Mouse (Mus musculus): ENCODE data around the gene Prrg2. TPM values are rescaled to one million over a fixed set of nuclear protein-coding genes. Genes with fewer than 3 reads are reported as not detected.

Gene Prrg2
- polyA plus RNA-seq (2014; fragmentation: Illumina TruSeq; extraction: RNeasy Lipid Tissue Mini Kit (QIAGEN cat#74804); ENCODE audit: insufficient read depth, low read depth, low replicate concordance), result 23.4 TPM

DNA sequence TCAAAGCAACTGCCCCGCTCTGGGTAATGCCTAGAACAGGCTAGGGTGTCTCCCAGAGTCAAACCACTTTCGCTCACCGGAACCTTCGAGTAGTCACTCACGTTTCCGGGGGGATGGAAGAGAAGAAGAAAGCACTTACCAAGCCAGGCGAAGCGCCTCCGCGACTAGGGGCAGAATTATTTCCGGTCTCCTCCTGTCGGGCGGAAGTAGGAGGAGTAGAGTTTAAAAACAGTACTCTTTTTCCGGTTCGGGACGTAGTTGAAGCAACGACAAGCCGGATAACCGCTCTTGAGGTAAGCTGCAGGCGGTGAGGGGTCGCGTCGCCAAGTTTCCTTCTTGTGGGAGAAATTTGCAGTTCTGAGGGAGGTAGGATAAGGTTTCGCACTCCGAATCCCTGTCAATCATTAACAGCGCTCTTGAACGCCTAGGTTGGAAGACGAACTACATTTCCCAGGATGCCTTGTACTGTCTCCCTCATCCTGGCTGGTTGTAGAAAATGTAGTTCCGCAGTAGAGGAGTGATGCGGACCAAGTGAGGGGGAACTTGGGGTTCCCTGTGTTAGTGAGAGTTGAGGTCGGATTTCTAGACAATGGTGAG is at the start of gene Prrg2, which contains the start of gene Nosip:
Gene Prrg2 (minus strand): TSS at position 439 of the 597 bp plus-strand sequence.
Gene Nosip (plus strand): TSS at position 191 of the 597 bp plus-strand sequence.

DNA sequence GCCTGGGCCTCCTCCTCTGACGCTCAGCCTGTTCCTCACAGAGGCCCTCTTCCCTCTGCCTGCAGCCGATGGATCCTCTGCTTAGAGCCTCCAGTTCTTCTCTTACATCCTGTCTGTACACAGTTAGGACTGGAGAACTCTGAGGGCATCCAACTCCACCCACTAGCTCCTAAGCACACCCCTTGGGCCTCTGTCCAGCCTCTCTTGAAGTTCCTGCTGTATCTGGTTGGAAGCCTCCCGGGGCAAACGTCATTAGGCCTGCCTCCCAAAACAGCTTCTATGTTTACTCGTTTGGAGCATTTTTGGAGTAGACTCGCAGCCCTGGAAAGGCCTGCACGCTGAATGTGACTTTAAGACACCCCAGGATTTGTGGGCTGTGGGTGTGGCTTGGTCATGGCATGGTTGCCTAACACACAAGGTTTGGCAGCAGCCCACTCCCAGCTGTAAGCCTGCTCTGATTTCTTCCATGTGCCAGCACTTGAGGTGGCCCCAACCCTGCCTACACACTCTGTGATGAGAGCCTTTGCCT is 41.2 kb upstream of the Prrg2 start, which contains the start of gene Fcgrt:
Gene Fcgrt (minus strand): TSS at position 200 of the 529 bp plus-strand sequence.

DNA sequence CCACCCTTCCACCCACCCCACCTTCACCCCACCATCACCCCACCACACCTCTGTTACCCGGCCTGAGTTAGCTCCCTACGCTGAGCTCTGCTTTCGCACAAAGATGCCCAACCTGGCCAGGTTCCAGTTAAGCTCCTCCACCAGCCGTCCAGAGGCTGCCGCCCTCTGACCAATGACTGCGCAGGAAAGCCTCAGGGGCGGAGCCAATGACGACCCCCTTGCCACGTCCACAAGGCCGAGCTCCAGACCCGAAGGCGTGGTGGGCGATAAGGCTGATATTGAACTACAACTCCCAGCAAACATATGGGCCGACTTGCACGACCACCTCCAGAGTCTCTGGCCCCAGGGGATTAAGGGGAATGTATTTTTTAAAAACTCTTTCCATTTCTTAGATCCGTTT is 29.6 kb upstream of the Prrg2 start, which contains the start of gene Rcn3:
Gene Rcn3 (minus strand): TSS at position 174 of the 400 bp plus-strand sequence.

DNA sequence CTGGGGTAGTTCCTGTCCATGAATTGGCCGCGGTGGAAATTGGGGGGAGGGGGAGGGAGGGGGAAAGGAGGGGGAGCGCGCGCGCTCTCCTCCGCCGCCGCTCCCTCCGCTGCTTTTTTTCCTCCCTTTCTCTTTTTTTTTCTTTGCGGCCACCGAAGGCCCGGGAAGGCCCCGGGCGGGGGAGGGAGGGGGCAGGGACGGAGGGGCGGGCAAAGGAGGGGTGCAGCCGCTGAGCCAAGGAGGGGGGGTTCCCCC is 9.7 kb downstream of the Prrg2 start, which contains the start of gene Prr12:
Gene Prr12 (minus strand): TSS at position 20 of the 255 bp plus-strand sequence.

DNA sequence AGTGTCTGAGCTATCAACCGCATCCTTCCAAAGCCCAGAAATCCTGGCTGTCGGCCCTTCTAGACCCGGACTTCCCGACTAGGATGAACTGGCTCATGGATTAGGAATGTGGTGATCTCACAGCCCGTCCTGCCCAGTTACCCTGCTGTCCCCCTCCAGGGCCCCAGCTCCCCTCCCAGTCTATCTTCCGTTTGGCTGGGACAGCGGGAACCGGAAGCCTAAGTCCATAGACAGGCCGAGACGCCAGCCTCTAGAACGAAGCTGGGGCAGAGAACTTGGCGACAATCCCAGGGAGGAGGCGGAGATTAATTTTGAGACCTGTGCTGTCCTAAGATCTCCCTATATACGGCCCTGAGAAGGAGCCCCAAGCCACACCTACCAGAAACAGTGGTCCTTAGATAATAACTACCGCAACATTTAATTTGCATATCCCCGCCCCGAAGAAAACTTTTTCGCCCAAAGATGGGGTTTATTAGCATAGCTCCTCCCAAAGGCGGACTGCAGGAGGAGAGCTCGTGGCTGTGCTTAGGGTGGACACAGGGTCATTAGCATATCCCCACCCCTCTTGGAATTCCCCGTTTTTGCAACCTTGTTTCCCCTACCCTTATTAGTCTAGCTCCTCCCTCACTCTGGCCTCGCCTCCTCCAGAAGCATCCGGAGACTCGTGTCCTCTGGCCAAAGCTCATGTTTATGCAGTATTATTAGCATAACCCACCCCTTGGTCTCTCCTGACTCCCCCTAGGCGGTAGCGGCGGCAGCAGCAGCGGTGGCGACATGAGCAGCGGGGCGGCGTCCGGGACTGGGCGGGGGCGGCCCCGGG is 45.0 kb downstream of the Prrg2 start, which contains the start of gene Rras:
Gene Rras (plus strand): TSS at position 720 of the 820 bp plus-strand sequence.

DNA sequence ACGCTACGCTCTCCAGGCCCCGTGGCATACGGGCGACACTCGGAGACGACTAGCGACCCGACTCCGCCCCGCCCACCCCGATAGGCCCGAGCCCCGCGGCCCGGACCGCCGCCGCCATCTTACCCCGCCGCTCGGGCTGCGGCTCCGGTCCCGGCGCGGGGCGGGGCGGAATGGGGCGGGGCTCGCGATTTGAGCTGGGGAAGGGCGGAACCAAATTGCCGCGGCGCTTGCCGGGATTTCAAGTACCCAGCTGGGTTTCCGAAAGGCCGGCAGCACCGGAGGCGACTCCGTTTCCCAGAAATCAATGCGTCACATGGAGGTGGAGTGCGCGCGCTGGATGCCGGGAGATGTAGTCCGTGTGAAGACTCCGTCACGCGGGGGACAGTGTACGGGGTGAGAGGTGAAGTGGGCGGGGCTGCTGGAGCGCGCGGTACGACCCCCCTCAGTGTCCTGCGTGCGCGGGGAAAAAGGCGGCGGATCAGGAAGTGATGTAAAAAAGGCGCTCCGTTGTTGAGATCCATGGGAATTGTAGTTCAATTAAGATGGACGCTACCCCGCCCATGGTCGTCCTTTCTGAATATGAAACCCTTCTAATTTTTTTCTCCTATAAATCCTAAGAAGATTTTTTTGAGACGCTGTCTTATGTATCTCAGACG is 46.4 kb downstream of the Prrg2 start, which contains the start of gene Scaf1:
Gene Scaf1 (minus strand): TSS at position 407 of the 656 bp plus-strand sequence.

Other genes with a start within 250 kb of the Prrg2 start
- 14.9 TPM for gene Nup62, start 246.6 kb downstream of the Prrg2 start, polyA plus RNA-seq (2014; fragmentation: Illumina TruSeq; extraction: RNeasy Lipid Tissue Mini Kit (QIAGEN cat#74804); ENCODE audit: insufficient read depth, low read depth, low replicate concordance)
- 3.1 TPM for gene Il4i1, start 246.3 kb downstream of the Prrg2 start, polyA plus RNA-seq (2014; fragmentation: Illumina TruSeq; extraction: RNeasy Lipid Tissue Mini Kit (QIAGEN cat#74804); ENCODE audit: insufficient read depth, low read depth, low replicate concordance)
- 83.0 TPM for gene Atf5, start 246.0 kb downstream of the Prrg2 start, polyA plus RNA-seq (2014; fragmentation: Illumina TruSeq; extraction: RNeasy Lipid Tissue Mini Kit (QIAGEN cat#74804); ENCODE audit: insufficient read depth, low read depth, low replicate concordance)
- gene Akt1s1, start 213.7 kb downstream of the Prrg2 start, polyA plus RNA-seq (2014; fragmentation: Illumina TruSeq; extraction: RNeasy Lipid Tissue Mini Kit (QIAGEN cat#74804); ENCODE audit: insufficient read depth, low read depth, low replicate concordance), result 36.7 TPM
- 46.8 TPM for gene Tbc1d17, start 213.6 kb downstream of the Prrg2 start, polyA plus RNA-seq (2014; fragmentation: Illumina TruSeq; extraction: RNeasy Lipid Tissue Mini Kit (QIAGEN cat#74804); ENCODE audit: insufficient read depth, low read depth, low replicate concordance)
- gene Pnkp, start 205.5 kb downstream of the Prrg2 start, polyA plus RNA-seq (2014; fragmentation: Illumina TruSeq; extraction: RNeasy Lipid Tissue Mini Kit (QIAGEN cat#74804); ENCODE audit: insufficient read depth, low read depth, low replicate concordance), result 27.8 TPM
- 127 TPM for gene Ptov1, start 192.9 kb downstream of the Prrg2 start, polyA plus RNA-seq (2014; fragmentation: Illumina TruSeq; extraction: RNeasy Lipid Tissue Mini Kit (QIAGEN cat#74804); ENCODE audit: insufficient read depth, low read depth, low replicate concordance)
- 22.3 TPM for gene Med25, start 170.0 kb downstream of the Prrg2 start, polyA plus RNA-seq (2014; fragmentation: Illumina TruSeq; extraction: RNeasy Lipid Tissue Mini Kit (QIAGEN cat#74804); ENCODE audit: insufficient read depth, low read depth, low replicate concordance)
- 20.0 TPM for gene Fuz, start 166.6 kb downstream of the Prrg2 start, polyA plus RNA-seq (2014; fragmentation: Illumina TruSeq; extraction: RNeasy Lipid Tissue Mini Kit (QIAGEN cat#74804); ENCODE audit: insufficient read depth, low read depth, low replicate concordance)
- gene Ap2a1, start 133.2 kb downstream of the Prrg2 start, polyA plus RNA-seq (2014; fragmentation: Illumina TruSeq; extraction: RNeasy Lipid Tissue Mini Kit (QIAGEN cat#74804); ENCODE audit: insufficient read depth, low read depth, low replicate concordance), result 23.2 TPM
- gene Tsks, start 119.5 kb downstream of the Prrg2 start, polyA plus RNA-seq (2014; fragmentation: Illumina TruSeq; extraction: RNeasy Lipid Tissue Mini Kit (QIAGEN cat#74804); ENCODE audit: insufficient read depth, low read depth, low replicate concordance), result not detected
- 2.5 TPM for gene Cpt1c, start 87.8 kb downstream of the Prrg2 start, polyA plus RNA-seq (2014; fragmentation: Illumina TruSeq; extraction: RNeasy Lipid Tissue Mini Kit (QIAGEN cat#74804); ENCODE audit: insufficient read depth, low read depth, low replicate concordance)
- gene Prmt1, start 76.1 kb downstream of the Prrg2 start, polyA plus RNA-seq (2014; fragmentation: Illumina TruSeq; extraction: RNeasy Lipid Tissue Mini Kit (QIAGEN cat#74804); ENCODE audit: insufficient read depth, low read depth, low replicate concordance), result 126 TPM
- 71.8 TPM for gene Irf3, start 65.0 kb downstream of the Prrg2 start, polyA plus RNA-seq (2014; fragmentation: Illumina TruSeq; extraction: RNeasy Lipid Tissue Mini Kit (QIAGEN cat#74804); ENCODE audit: insufficient read depth, low read depth, low replicate concordance)
- gene Bcl2l12, start 64.0 kb downstream of the Prrg2 start, polyA plus RNA-seq (2014; fragmentation: Illumina TruSeq; extraction: RNeasy Lipid Tissue Mini Kit (QIAGEN cat#74804); ENCODE audit: insufficient read depth, low read depth, low replicate concordance), result 14.9 TPM
- gene Scaf1, start 46.3 kb downstream of the Prrg2 start, polyA plus RNA-seq (2014; fragmentation: Illumina TruSeq; extraction: RNeasy Lipid Tissue Mini Kit (QIAGEN cat#74804); ENCODE audit: insufficient read depth, low read depth, low replicate concordance), result 15.5 TPM
- 170 TPM for gene Rras, start 44.7 kb downstream of the Prrg2 start, polyA plus RNA-seq (2014; fragmentation: Illumina TruSeq; extraction: RNeasy Lipid Tissue Mini Kit (QIAGEN cat#74804); ENCODE audit: insufficient read depth, low read depth, low replicate concordance)
- 10.4 TPM for gene Prr12, start 9.8 kb downstream of the Prrg2 start, polyA plus RNA-seq (2014; fragmentation: Illumina TruSeq; extraction: RNeasy Lipid Tissue Mini Kit (QIAGEN cat#74804); ENCODE audit: insufficient read depth, low read depth, low replicate concordance)
- gene Nosip, start 248 bp downstream of the Prrg2 start, polyA plus RNA-seq (2014; fragmentation: Illumina TruSeq; extraction: RNeasy Lipid Tissue Mini Kit (QIAGEN cat#74804); ENCODE audit: insufficient read depth, low read depth, low replicate concordance), result 36.8 TPM
- gene Rcn3, start 29.5 kb upstream of the Prrg2 start, polyA plus RNA-seq (2014; fragmentation: Illumina TruSeq; extraction: RNeasy Lipid Tissue Mini Kit (QIAGEN cat#74804); ENCODE audit: insufficient read depth, low read depth, low replicate concordance), result 83.1 TPM
- 91.4 TPM for gene Fcgrt, start 41.2 kb upstream of the Prrg2 start, polyA plus RNA-seq (2014; fragmentation: Illumina TruSeq; extraction: RNeasy Lipid Tissue Mini Kit (QIAGEN cat#74804); ENCODE audit: insufficient read depth, low read depth, low replicate concordance)
- 1,585 TPM for gene Rps11, start 61.8 kb upstream of the Prrg2 start, polyA plus RNA-seq (2014; fragmentation: Illumina TruSeq; extraction: RNeasy Lipid Tissue Mini Kit (QIAGEN cat#74804); ENCODE audit: insufficient read depth, low read depth, low replicate concordance)
- 3,762 TPM for gene Rpl13a, start 66.1 kb upstream of the Prrg2 start, polyA plus RNA-seq (2014; fragmentation: Illumina TruSeq; extraction: RNeasy Lipid Tissue Mini Kit (QIAGEN cat#74804); ENCODE audit: insufficient read depth, low read depth, low replicate concordance)
- gene Gm45713, start 73.6 kb upstream of the Prrg2 start, polyA plus RNA-seq (2014; fragmentation: Illumina TruSeq; extraction: RNeasy Lipid Tissue Mini Kit (QIAGEN cat#74804); ENCODE audit: insufficient read depth, low read depth, low replicate concordance), result not detected
- gene Flt3l, start 73.8 kb upstream of the Prrg2 start, polyA plus RNA-seq (2014; fragmentation: Illumina TruSeq; extraction: RNeasy Lipid Tissue Mini Kit (QIAGEN cat#74804); ENCODE audit: insufficient read depth, low read depth, low replicate concordance), result 39.0 TPM
- gene Pih1d1, start 91.6 kb upstream of the Prrg2 start, polyA plus RNA-seq (2014; fragmentation: Illumina TruSeq; extraction: RNeasy Lipid Tissue Mini Kit (QIAGEN cat#74804); ENCODE audit: insufficient read depth, low read depth, low replicate concordance), result 55.1 TPM
- gene Aldh16a1, start 91.9 kb upstream of the Prrg2 start, polyA plus RNA-seq (2014; fragmentation: Illumina TruSeq; extraction: RNeasy Lipid Tissue Mini Kit (QIAGEN cat#74804); ENCODE audit: insufficient read depth, low read depth, low replicate concordance), result 21.1 TPM
- gene Slc17a7, start 101.3 kb upstream of the Prrg2 start, polyA plus RNA-seq (2014; fragmentation: Illumina TruSeq; extraction: RNeasy Lipid Tissue Mini Kit (QIAGEN cat#74804); ENCODE audit: insufficient read depth, low read depth, low replicate concordance), result 1.1 TPM
- gene Gfy, start 116.9 kb upstream of the Prrg2 start, polyA plus RNA-seq (2014; fragmentation: Illumina TruSeq; extraction: RNeasy Lipid Tissue Mini Kit (QIAGEN cat#74804); ENCODE audit: insufficient read depth, low read depth, low replicate concordance), result not detected
- not detected for gene Pth2, start 118.3 kb upstream of the Prrg2 start, polyA plus RNA-seq (2014; fragmentation: Illumina TruSeq; extraction: RNeasy Lipid Tissue Mini Kit (QIAGEN cat#74804); ENCODE audit: insufficient read depth, low read depth, low replicate concordance)
- gene Ccdc155, start 142.2 kb upstream of the Prrg2 start, polyA plus RNA-seq (2014; fragmentation: Illumina TruSeq; extraction: RNeasy Lipid Tissue Mini Kit (QIAGEN cat#74804); ENCODE audit: insufficient read depth, low read depth, low replicate concordance), result 1.5 TPM
- gene Dkkl1, start 149.5 kb upstream of the Prrg2 start, polyA plus RNA-seq (2014; fragmentation: Illumina TruSeq; extraction: RNeasy Lipid Tissue Mini Kit (QIAGEN cat#74804); ENCODE audit: insufficient read depth, low read depth, low replicate concordance), result 0.81 TPM
- 16.7 TPM for gene Tead2, start 153.1 kb upstream of the Prrg2 start, polyA plus RNA-seq (2014; fragmentation: Illumina TruSeq; extraction: RNeasy Lipid Tissue Mini Kit (QIAGEN cat#74804); ENCODE audit: insufficient read depth, low read depth, low replicate concordance)
- gene Cd37, start 176.4 kb upstream of the Prrg2 start, polyA plus RNA-seq (2014; fragmentation: Illumina TruSeq; extraction: RNeasy Lipid Tissue Mini Kit (QIAGEN cat#74804); ENCODE audit: insufficient read depth, low read depth, low replicate concordance), result 36.3 TPM
- not detected for gene Slc6a16, start 178.4 kb upstream of the Prrg2 start, polyA plus RNA-seq (2014; fragmentation: Illumina TruSeq; extraction: RNeasy Lipid Tissue Mini Kit (QIAGEN cat#74804); ENCODE audit: insufficient read depth, low read depth, low replicate concordance)
- gene Slc6a21, start 214.8 kb upstream of the Prrg2 start, polyA plus RNA-seq (2014; fragmentation: Illumina TruSeq; extraction: RNeasy Lipid Tissue Mini Kit (QIAGEN cat#74804); ENCODE audit: insufficient read depth, low read depth, low replicate concordance), result not detected